Mouse (Mus musculus) limb, embryonic 15.5 days (tissue): ENCODE measurements around the gene Cpne4. TPM values are rescaled to one million over a fixed set of nuclear protein-coding genes. Genes with fewer than 3 reads are reported as not detected.

Source experiments
- ATAC-seq: fragments of 200-750 bp; cut with Nextera tagmentation; 2 replicates; pipeline ENCODE4 v1.8.0; 2017; ENCODE audit warnings: low read depth, moderate TSS enrichment; ENCODE audit not compliant: insufficient number of reproducible peaks, low FRiP score, low TSS enrichment
- H3K27ac ChIP-seq: fragments of 300-500 bp; sonication (generic); 2 replicates; pipeline ENCODE4 v1.5.1; 2015; ENCODE audit warnings: moderate library complexity, mild to moderate bottlenecking, inconsistent platforms
- H3K27me3 ChIP-seq: fragments of 300-500 bp; sonication (generic); 2 replicates; pipeline ENCODE4 v1.6.1; 2015; ENCODE audit warnings: inconsistent platforms
- H3K36me3 ChIP-seq: fragments of 300-500 bp; sonication (generic); 2 replicates; pipeline ENCODE4 v1.6.1; 2015; ENCODE audit warnings: inconsistent platforms
- H3K4me1 ChIP-seq: fragments of 300-500 bp; sonication (generic); 2 replicates; pipeline ENCODE4 v1.6.1; 2015; ENCODE audit warnings: inconsistent platforms
- H3K4me2 ChIP-seq: fragments of 300-500 bp; sonication (generic); 2 replicates; pipeline ENCODE4 v1.6.1; 2015; ENCODE audit warnings: mild to moderate bottlenecking, inconsistent platforms
- H3K4me3 ChIP-seq: fragments of 300-500 bp; sonication (generic); 2 replicates; pipeline ENCODE4 v1.5.1; 2015; ENCODE audit warnings: mild to moderate bottlenecking, inconsistent platforms
- H3K9ac ChIP-seq: fragments of 300-500 bp; sonication (generic); 2 replicates; pipeline ENCODE4 v1.6.1; 2015; ENCODE audit warnings: inconsistent platforms
- H3K9me3 ChIP-seq: fragments of 300-500 bp; sonication (generic); 2 replicates; pipeline ENCODE4 v1.6.1; 2016; ENCODE audit warnings: inconsistent platforms
- WGBS: fragments of 180-500 bp; shearing (Covaris S2); methylation state at CpG from one replicate; pipeline ENCODE4 v1.1.7; 2015; 5-methylcytosine and 5-hydroxymethylcytosine counted together
- polyA plus RNA-seq: library from polyadenylated mRNA; unstranded; fragments of >200 nt; fragmentation: Nextera tagmentation; extraction: Ambion mirVana; gene quantifications from 2 replicates; pipeline ENCODE4 v1.2.1, GENCODE M21; 2015

The Cpne4 gene
- polyA plus RNA-seq, result 0.07 and 0.60 TPM in 2 replicates

- WGBS, result 84% methylated on average over 2 of the region's 2 CpGs
- H3K4me2 ChIP-seq, result no peak within 1 kb of the TSS
- no peaks in the 10 kb centered on the region for H3K9me3 ChIP-seq
- H3K27me3 ChIP-seq, result no peaks in the 10 kb centered on the region
- H3K4me3 ChIP-seq, result no peak within 1 kb of the TSS
- no peak for ATAC-seq
- H3K27ac ChIP-seq, result no peak within 1 kb of the TSS
- H3K4me1 ChIP-seq, result no peaks in the 10 kb centered on the region
- no peak within 1 kb of the TSS for H3K9ac ChIP-seq
- H3K36me3 ChIP-seq, result no peaks in the 10 kb centered on the region
These were observed at the start of gene Cpne4 for GRCm38 (mm10) chr9:104546986-104547385. Gene Cpne4, plus strand, starts transcription at chr9:104547286.

DNA sequence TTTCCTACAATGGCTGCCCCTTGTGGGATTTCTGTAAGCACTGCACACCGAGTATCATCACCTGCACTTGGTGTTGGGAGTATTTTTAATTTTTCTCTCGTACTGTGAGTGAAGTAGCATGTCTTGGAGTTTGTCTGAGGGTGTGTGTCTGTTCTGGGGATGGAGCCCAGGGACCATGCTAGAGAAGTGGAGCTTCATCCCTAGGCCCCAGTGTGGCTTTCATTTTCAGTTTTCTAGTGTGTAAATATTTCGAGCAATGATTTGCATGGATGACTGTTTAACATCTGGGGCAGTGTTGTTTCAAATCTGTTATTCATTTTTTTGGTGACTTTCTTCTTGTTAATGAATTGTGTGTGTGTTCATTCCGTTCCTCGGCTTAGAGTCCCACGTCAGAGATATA lies 31.9 kb upstream of the Cpne4 start:
- no peak overlapping the region for H3K27ac ChIP-seq
- H3K4me2 ChIP-seq, result no peak overlapping the region
- H3K4me3 ChIP-seq, result no peak overlapping the region
- ATAC-seq, result no peak
- H3K27me3 ChIP-seq, result no peaks in the 10 kb centered on the region
- H3K9me3 ChIP-seq, result no peaks in the 10 kb centered on the region
- H3K9ac ChIP-seq, result no peak overlapping the region
- 73% methylated on average over 6 of the region's 6 CpGs for WGBS
- H3K36me3 ChIP-seq, result no peaks in the 10 kb centered on the region
- no peaks in the 10 kb centered on the region for H3K4me1 ChIP-seq

DNA sequence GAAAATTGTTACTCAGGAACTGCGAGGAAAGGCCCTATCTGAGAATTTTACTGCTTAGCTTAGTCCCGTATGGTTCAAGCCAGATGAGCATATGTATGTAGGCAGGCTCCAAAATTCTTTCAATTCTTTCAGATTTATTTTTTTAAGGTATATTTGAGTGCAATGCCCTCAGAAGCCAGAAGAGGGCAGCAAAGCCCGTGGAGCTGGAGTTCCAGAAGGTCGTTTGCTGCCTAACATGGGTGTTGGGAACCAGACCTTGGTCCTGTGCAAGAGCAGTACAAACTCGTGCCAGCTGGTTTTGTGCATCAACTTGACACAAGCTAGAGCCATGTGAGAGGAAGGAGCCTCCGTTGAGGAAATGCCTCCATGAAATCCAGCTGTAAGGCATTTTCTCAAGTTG lies 11.6 kb upstream of the Cpne4 start:
- no peaks in the 10 kb centered on the region for H3K4me1 ChIP-seq
- no peaks in the 10 kb centered on the region for H3K27me3 ChIP-seq
- no peak overlapping the region for H3K4me2 ChIP-seq
- WGBS, result 47% methylated on average over 6 of the region's 6 CpGs
- H3K36me3 ChIP-seq, result no peaks in the 10 kb centered on the region
- no peak overlapping the region for H3K9ac ChIP-seq
- no peaks in the 10 kb centered on the region for H3K9me3 ChIP-seq
- H3K4me3 ChIP-seq, result no peak overlapping the region
- no peak overlapping the region for H3K27ac ChIP-seq
- ATAC-seq, result no peak

GRCm38 (mm10) chr9:104565815-104566214 lies 18.7 kb downstream of the Cpne4 start:
- ATAC-seq, result no peak
- Histone ChIP-seq H3K4me1 (no peaks in the 10 kb centered on the region), H3K9me3 (no peaks in the 10 kb centered on the region), H3K36me3 (no peaks in the 10 kb centered on the region), H3K4me3 (no peak overlapping the region), H3K27me3 (peaks cover 11% of the 10 kb centered on the region), H3K27ac (no peak overlapping the region), H3K4me2 (no peak overlapping the region), H3K9ac (no peak overlapping the region)
- WGBS, result 41% methylated on average over 3 of the region's 3 CpGs

DNA sequence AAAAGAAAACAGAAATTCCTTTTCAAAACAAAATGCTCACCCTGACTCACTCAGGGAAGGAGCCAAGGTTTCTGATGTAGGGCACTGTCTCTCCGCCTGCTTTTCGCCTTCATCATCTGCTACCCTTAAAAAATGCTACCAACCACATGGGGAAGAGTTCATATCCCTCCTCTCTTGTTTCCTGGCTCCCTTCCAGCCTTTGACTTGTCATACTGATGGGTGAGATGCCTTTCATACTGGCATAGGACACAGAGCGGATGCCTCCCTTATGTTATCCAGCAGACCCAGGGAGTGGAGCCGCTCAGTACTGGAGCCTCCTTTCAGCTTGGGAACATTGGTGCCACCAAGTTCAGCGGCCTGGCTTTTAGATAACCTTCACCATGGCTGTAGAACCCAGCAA lies 19.4 kb downstream of the Cpne4 start:
- Histone ChIP-seq H3K4me1 (no peaks in the 10 kb centered on the region), H3K4me3 (no peak overlapping the region), H3K27me3 (peaks cover 18% of the 10 kb centered on the region), H3K9ac (no peak overlapping the region), H3K4me2 (no peak overlapping the region), H3K36me3 (no peaks in the 10 kb centered on the region), H3K27ac (no peak overlapping the region), H3K9me3 (no peaks in the 10 kb centered on the region)
- WGBS, result 83% methylated on average over 5 of the region's 5 CpGs
- no peak for ATAC-seq

- no peak overlapping the region for H3K9ac ChIP-seq
- H3K4me2 ChIP-seq, result no peak overlapping the region
- H3K9me3 ChIP-seq, result no peaks in the 10 kb centered on the region
- H3K4me3 ChIP-seq, result no peak overlapping the region
- H3K4me1 ChIP-seq, result no peaks in the 10 kb centered on the region
- H3K27ac ChIP-seq, result no peak overlapping the region
- ATAC-seq, result no peak
- peaks cover 20% of the 10 kb centered on the region for H3K27me3 ChIP-seq
- no peaks in the 10 kb centered on the region for H3K36me3 ChIP-seq
- WGBS, result 40% methylated on average over 7 of the region's 7 CpGs
These were observed 20.0 kb downstream of the Cpne4 start for GRCm38 (mm10) chr9:104567096-104567495.

DNA sequence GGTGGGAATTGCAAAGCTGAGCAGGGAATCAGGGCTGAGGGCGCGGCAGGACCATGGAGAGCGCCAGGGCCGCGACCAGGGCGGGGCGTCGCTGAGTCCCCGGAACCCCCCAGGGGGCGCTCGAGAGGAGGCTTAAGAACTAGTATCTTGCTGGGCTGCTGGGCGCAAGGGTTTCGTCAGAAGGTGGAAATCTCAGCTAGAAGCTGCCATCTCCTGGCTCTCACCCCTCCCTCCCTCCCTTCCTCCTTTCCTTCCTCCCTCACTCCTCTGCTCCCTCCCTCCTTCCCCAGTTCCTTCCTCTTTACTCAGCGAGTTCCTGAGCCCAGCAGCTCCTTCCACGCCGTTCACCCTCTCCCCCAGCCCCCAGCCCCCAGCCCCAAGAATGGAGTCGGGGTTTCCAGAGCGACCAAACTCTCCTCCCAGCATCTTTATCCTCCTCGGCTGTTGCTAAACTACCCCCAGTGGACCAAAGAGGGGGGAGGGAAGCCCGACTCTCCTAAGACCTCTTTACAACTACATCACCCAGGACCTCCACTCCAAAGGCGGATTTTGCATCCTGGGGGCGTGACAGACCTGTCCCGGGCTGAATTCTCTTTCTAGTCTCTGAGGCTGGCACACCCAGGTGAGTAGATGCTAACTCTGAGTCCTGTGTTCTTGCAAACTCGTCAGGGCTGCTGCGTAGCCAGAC lies 22.5 kb downstream of the Cpne4 start:
- Histone ChIP-seq H3K4me2 (no peak overlapping the region), H3K4me1 (no peaks in the 10 kb centered on the region), H3K36me3 (no peaks in the 10 kb centered on the region), H3K27me3 (peaks cover 20% of the 10 kb centered on the region), H3K9ac (no peak overlapping the region), H3K9me3 (no peaks in the 10 kb centered on the region), H3K4me3 (no peak overlapping the region), H3K27ac (no peak overlapping the region)
- no peak for ATAC-seq
- 2% methylated on average over 23 of the region's 25 CpGs for WGBS

- H3K4me2 ChIP-seq, result no peak overlapping the region
- WGBS, result 76% methylated on average over 6 of the region's 6 CpGs
- no peaks in the 10 kb centered on the region for H3K9me3 ChIP-seq
- peaks cover 20% of the 10 kb centered on the region for H3K27me3 ChIP-seq
- no peak overlapping the region for H3K27ac ChIP-seq
- H3K4me1 ChIP-seq, result no peaks in the 10 kb centered on the region
- H3K4me3 ChIP-seq, result no peak overlapping the region
- H3K36me3 ChIP-seq, result no peaks in the 10 kb centered on the region
- ATAC-seq, result no peak
- H3K9ac ChIP-seq, result no peak overlapping the region
These were observed 25.8 kb downstream of the Cpne4 start for GRCm38 (mm10) chr9:104572856-104573255.

DNA sequence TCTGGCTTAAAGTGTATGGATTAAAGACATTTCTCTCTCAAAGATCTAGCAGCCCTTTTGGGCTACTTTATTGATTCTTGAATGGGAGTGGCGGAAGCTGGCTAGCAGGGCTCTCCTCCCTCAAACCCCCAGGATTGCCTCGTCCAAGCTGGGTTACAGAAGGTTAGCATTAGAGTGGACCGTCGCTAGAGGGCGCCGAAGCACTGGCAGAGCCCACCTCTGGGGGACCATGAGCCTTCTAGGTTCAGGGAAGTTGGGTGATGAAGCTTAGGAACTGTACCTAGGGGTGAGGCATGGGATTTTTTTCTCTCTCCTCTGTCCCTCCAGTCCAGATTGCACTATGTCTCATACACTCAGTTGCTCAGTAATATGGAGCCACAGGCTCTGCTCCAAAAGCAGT lies 27.4 kb downstream of the Cpne4 start:
- Histone ChIP-seq H3K36me3 (no peaks in the 10 kb centered on the region), H3K4me2 (no peak overlapping the region), H3K27ac (no peak overlapping the region), H3K9me3 (no peaks in the 10 kb centered on the region), H3K27me3 (peaks cover 20% of the 10 kb centered on the region), H3K9ac (no peak overlapping the region), H3K4me3 (no peak overlapping the region), H3K4me1 (no peaks in the 10 kb centered on the region)
- 1% methylated on average over 6 of the region's 6 CpGs for WGBS
- ATAC-seq, result no peak

DNA sequence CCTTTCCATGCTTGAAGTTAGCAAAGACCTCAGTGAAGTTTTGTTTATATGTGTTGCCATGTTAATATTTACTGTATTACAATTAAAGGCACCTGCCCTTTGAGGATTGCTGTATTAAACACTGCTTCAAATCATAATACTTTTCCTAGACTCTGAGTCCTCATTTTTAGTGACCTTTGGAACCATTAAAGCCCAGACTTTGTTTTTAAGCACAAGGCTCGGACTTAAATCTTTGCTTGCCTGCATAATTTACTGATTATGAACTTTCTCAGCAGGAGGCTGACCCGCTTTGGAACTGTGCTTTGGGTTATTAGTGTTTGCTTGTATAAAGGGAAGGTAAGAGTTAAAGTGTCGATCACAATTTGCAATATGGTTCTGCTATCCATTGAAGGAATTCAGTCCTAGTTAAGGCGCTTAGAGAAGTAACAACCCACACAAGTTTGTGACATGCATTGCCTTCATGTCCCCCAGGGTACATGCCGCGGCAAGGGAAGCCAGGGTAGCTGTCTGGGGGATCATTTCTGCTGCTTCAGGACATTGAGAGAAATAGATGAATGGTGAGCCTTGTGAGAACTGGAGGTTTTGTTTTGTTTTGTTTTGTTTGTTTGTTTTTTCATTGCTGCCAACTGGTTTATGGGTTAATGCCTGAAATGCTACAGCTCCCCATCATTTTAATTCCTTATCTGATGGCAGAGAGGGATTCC lies 35.0 kb downstream of the Cpne4 start:
- no peak overlapping the region for H3K9ac ChIP-seq
- 32% methylated on average over 6 of the region's 6 CpGs for WGBS

GRCm38 (mm10) chr9:104582675-104583074 lies 35.6 kb downstream of the Cpne4 start:
- whole genome bisulfite sequencing, result 20% methylated on average over 6 of the region's 6 CpGs
- no peak for ATAC-seq
- no peaks in the 10 kb centered on the region for H3K4me1 ChIP-seq
- H3K4me2 ChIP-seq, result no peak overlapping the region
- peaks cover 7% of the 10 kb centered on the region; the same call in 1 of the 2 replicates for H3K27me3 ChIP-seq
- no peak overlapping the region for H3K9ac ChIP-seq
- H3K9me3 ChIP-seq, result no peaks in the 10 kb centered on the region
- no peak overlapping the region for H3K27ac ChIP-seq
- no peak overlapping the region for H3K4me3 ChIP-seq
- H3K36me3 ChIP-seq, result no peaks in the 10 kb centered on the region

More for the DNA sequence above, 35.0 kb downstream of the Cpne4 start:
- ATAC-seq, result no peak
- Histone ChIP-seq H3K9me3 (no peaks in the 10 kb centered on the region), H3K27me3 (peaks cover 7% of the 10 kb centered on the region; the same call in 1 of the 2 replicates), H3K36me3 (no peaks in the 10 kb centered on the region), H3K4me3 (no peak overlapping the region), H3K27ac (no peak overlapping the region), H3K4me2 (no peak overlapping the region), H3K4me1 (no peaks in the 10 kb centered on the region)

DNA sequence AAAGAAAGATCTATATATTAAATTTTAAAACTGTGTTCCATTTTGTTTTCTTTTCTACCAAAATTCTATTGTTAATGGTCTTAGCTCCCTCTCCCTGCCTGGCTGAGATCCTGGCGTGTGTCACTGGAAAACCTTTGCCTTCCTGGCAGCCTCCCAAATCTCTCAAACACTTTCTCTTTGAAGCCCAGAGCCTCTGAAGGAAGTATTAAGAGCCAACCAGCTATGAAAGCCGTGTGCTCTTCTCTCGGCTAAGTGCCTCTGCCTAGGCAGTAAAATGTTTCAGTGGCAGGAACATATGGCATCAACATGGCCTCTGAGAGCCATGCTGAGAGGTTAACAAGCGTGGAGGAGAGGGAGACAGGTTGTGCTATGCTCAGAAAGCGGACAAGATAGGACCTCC lies 47.5 kb downstream of the Cpne4 start:
- Histone ChIP-seq H3K9me3 (no peaks in the 10 kb centered on the region), H3K4me1 (peaks cover 4% of the 10 kb centered on the region), H3K27me3 (no peaks in the 10 kb centered on the region), H3K4me3 (no peak overlapping the region), H3K36me3 (no peaks in the 10 kb centered on the region), H3K4me2 (no peak overlapping the region), H3K27ac (no peak overlapping the region), H3K9ac (no peak overlapping the region)
- WGBS, result 25% methylated on average over 5 of the region's 5 CpGs
- ATAC-seq, result no peak
